Mouse (Mus musculus) layer of hippocampus, adult 18-20 months (tissue): ENCODE data around the gene Hoxb8. TPM values are rescaled to one million over a fixed set of nuclear protein-coding genes. Genes with fewer than 3 reads are reported as not detected.

Experiments
- DNase-seq, 2 experiments: peaks; one replicate each; pipeline ENCODE4 v3.0.0; 2022; ENCODE audit warnings: low spot score in 2 of 2
- total RNA-seq, 2 experiments: library from RNA; stranded (reverse); gene quantifications; 2 replicates each; pipeline ENCODE4 v1.2.3; 2021

Hoxb8 gene
- total RNA-seq, 2 experiments from 2014 or later: not detected

DNA sequence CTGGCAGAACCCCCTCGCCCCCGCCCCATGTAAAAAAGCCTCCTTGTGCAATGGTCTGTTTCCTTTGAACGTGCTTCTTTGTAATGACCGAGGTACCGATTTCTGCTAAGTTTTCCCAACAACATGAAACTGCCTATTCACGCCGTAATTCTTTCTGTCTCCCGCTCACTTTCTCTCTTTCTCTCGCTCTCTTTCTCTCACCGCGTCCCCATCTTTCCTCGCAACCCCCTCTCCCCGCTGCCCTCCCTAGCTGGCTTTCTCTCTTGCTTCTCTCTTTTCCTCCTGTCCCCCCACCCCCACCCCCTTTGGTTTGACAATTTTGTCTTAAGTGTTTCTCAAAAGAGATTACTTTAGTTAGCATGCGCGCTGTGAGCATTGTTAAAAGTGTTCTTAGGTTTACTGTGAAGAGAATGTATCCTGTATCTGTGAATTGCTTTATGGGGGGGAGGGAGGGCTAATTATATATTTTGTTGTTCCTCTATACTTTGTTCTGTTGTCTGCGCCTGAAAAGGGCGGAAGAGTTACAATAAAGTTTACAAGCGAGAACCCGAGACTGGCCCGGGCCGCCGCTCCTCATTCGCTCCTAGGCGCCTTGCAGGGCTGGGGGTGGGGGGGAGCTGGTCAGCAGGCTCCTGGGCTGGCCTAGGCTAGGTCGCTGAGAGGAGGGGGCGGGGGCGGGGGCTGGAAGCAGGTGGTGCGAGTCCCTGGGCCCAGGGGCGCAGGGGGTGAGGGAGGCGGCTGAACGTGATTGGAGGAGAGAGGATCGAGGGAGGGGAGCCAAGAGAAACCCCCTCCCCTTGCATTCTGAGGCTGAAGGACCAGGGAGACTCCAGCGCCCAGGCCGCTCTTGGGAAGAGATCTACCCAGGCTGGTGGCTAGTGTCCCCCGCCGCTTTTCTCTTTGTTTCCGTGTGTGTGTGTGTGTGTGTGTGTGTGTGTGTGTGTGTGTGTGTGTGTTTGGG, 3.3 kb downstream of the Hoxb8 start:
- no peak for DNase-seq

DNA sequence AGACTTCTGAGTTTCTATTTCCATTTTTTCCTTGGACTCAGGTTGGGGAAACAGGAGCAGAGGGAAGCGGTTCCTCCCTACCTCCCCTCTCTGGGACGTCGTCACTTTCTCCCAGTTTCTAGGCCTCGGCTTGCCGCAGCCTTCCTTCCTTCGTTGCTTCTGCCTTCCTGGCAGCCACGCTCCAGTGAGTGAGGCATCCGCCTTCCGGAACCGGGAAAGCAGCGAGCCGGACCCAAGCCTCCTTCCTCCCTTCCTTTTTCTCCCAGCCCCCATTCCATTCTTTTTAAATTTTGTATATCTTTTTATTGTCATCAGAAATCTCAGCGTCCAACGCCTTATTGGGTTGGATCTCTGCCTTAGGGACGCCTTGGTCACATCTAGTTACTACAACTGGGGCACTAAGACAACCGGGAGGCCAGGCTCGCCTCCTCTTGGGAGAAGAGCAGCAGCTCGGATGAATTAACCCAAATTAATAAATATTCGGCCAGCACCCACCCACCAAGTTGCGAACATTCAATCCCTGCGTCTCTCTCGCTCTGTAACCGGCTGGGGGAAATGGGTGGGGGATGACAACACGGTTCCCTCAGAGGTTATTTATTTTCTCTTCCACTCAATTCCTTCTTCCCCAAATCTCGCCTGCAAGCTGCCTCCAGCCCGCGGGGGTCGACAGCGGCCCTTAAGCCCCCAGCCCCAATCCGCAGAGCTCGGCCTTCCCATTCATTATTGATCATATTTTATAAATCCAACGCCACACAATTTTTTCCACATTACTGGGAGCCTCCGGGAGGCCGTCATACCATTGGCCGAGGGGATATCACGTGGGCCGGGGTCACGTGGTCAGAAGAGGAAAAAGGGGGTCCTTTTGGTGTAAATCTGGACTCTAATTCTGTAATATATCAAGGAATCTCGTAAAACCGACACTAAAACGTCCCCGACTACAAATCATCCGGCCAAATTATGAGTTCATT, 4.3 kb downstream of the Hoxb8 start, which contains the start of gene Hoxb7:
TSS of gene Hoxb7 (plus strand) at position 853 of the 968 bp plus-strand sequence.
- no peak for DNase-seq

DNA sequence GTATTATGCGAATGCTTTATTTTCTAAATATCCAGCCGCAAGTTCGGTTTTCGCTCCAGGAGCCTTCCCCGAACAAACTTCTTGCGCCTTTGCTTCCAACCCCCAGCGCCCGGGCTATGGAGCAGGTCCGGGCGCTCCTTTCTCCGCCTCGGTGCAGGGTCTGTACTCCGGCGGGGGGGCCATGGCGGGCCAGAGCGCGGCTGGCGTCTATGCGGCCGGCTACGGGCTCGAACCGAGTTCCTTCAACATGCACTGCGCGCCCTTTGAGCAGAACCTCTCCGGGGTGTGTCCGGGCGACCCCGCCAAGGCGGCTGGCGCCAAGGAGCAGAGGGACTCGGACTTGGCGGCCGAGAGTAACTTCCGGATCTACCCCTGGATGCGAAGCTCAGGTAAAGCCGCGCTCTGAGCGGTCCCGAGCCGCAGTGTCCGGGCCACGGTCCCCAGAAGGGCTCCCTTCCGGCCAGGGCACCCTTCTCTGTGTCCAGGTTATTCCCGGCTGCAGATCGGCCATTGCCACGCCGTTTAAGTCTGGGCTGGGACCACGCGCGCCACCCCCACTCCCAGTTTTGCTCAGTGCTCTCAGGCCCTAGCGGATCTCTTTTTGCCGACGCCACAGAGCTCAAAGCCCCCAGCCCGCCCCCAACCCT, 5.2 kb downstream of the Hoxb8 start:
- DNase-seq: no peak

DNA sequence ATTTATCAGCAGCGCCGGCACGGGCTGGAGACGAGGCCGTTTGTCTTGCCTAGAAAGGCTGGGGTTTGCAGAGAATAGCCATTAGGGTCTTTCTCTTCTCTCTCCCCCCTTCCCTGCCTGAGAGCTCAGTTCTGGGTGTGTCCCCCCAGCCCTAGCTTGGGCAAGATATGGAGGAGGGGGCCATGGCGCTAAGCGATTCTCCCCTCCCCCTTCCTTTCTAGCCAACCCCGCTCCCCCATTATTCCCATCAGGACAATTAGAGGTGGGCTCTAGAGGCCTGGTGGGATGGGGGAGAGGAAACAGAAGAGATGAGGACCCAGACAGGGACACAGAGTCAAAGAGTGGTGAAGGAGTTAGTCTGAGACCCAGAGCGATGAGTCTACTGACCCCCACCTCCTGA, 5.7 kb downstream of the Hoxb8 start:
- no peak for DNase-seq

DNA sequence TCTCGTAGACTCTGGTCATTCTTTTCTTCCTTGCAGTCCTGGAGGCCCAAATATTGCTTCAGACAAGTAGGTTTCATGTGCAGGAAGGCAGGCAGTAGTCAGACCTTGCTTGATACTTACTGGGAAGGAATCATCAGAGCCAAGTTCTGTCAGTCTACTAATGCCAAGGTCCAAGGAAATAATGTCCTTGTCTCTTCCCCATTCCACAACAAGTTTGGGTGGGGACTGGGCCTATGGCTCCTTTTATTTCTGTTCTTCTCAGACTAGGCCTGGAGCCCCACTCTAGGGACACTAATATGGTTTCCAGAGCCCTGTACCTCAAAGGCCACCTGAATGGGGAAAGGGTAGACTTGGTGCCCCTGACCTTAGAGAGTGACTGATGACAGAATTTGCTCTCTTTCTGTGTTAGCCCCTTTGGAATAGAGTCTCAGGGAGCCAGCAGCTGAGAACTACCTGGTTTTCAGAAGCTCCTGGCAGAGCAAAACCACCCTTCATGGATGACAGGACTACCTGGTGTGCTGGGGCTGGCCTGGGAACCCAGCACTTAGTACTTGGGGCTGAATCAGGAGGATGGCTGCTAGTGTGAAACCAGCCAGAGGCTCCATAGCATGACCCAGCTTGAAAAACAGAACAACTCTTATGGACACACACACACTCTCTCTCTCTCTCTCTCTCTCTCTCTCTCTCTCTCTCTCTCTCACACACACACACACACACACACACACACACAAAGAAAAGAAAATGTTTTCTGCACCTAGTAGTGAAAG, 6.9 kb downstream of the Hoxb8 start:
- DNase-seq: no peak

DNA sequence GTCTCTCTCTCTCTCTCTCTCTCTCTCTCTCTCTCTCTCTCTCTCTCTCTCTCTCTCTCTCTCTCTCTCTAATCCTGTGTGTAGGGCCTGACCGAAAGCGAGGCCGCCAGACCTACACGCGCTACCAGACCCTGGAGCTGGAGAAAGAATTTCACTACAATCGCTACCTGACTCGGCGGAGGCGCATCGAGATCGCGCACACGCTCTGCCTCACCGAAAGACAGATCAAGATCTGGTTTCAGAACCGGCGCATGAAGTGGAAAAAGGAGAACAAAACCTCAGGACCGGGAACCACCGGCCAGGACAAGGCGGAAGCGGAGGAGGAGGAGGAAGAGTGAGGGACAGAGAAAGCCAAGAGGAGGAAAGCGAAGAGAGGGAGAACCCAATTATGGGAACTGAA, 7.6 kb downstream of the Hoxb8 start:
- DNase-seq: no peak

DNA sequence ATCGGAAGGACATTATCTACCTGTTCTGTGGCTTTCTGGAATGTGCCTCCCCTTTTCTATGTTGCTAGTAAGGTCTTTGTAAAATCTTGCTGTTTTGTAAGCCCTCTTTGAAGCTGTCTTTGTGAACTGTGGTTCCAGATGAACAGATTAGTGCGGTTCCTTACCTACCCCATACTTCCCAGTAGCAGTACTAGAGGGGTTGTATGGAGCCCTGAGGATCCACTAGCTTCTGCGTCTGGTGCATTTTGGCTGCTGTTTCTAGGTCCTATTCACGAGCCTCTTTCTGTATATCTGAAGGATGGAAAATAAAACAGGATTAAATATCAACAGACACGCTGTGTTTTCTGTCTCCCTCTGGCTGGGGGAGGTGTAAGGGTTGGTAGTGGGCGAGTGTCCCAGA, 8.1 kb downstream of the Hoxb8 start:
- DNase-seq: no peak

DNA sequence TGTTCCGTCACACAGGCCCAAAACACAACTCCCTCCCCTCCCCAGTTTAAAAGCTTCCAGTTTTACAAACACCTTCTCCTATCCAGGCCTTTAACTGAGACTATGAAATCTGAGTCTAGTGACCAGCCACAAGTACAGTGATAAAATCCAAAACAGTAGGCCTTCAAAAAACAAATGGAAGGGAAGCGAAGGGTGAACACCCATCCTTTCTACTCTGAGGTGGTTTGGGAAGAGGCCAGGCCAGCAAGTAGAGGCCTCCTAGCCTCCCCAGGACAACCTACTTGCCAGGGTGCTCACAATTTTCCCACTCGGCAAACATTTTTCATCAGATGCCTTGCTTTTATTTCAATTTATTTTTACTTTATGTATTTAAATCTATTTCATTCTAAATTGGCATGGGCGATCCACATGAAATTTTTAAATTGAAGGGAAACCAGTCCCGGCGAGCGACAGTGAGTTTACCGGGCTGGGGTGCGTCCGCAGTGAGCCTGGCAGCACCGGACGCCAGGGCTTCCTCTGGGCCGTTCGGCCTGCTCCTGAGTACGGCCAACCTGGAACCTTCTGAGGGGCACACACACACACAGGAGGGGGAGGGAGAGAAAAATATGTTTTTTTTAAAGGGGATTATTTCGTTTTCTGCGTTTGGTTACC, 9.1 kb downstream of the Hoxb8 start:
- DNase-seq: no peak

DNA sequence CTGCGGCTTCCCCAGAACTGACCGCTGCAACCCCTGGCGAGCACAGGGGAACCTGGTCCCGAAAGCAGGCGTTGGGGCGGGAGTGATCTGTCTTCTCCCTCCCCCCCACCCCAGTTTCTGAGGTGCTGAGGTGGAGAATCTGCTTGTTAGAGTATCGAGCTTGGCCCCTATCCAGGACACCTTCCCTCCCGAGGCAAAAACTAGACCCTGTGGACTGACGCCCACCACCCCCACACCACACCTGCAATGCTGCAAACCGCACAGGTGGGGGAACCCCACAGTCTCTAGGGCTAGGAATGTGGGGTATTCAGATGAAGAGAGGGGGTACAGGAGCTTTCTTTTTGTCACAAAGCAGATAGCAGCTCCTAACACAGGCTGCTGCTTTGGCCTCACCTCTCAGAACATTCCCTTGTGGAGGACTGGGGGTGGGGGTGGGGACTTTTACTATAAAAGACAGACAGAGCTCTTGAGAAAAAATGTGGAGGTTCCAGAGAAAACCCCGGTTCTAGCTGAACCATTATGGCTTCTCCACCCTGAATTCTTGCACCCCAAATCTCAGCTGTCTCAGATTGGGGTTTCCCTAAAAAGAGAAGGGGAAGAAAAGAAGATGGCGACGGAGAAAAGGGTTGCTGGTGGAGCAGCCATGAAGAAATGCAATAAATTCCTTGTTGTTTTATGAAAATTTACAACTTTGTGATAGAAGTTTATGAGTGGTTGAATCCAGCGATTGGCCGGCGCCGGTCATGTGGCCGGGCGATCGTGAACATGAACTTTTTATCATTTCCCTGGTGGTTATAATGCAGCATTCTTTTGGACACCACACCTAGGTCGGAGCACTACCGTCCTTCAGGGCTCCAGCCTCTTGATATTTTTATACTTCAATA, 10.2 kb downstream of the Hoxb8 start, which contains the start of gene Hoxb6:
TSS of gene Hoxb6 (plus strand) at position 796 of the 884 bp plus-strand sequence.
- no peak for DNase-seq

DNA sequence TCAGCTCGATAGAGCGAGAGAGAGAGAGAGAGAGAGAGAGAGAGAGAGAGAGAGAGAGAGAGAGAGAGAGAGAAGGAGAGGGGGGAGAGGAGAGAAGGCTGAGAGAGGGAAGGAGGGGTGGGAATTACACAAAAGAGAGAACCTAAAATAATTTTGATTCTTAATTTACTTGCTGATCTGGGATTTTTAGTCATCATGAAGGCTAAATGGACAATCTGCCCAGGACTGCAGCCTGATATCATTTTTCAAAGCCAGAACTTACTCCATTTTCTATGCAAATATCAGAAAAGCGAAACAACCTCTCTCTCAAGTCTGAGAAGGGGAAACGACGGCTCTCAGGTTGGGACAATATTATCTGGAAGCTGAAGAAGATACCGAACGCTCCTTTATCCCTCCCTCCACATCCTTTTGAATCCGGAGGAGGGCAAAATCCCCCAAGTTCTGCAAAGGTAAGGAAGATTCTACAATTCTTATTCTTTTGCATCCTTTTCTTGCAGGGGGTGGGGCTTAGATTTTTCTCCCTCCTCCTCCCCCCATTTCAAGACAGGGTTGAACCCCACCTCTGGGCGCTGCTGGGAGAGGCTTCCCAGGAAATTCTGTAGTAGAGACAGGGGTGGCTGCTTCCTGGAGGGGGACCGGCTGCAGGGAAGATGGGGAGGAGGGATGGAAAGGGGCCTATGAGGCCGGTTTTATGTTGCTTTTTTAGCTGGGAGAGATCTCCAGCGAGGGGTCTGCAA, 11.0 kb downstream of the Hoxb8 start:
- DNase-seq: no peak

DNA sequence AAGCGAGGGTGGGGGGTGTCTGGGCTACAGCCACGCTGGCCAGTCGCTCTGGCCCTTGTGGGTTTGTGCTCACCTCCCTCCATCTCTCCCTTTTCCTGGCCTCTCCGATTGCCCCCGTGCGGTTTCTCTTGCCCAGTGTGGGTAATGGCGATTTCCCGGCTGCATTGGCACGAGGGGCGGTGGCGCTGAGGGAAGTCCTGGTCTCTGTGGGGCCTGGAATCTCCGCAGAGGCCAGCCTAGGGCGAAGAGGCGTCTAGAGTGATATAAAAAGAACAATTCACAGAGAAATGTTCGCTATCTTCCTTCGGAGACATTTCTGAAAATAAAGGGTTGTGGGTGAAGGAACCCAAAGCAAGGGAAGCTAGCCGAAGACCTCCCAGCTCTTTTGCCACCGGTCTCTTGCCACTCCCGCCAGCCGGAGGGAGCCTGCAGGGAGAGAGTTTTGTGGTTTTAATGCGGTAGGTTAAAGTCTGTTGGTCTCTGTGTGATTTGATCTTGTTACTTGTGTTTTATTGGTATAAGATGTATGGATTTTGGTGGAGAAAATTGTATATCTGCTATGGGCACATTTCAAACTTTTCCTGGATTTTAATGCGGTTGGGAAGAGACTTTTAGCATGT, 11.7 kb downstream of the Hoxb8 start:
- no peak for DNase-seq

DNA sequence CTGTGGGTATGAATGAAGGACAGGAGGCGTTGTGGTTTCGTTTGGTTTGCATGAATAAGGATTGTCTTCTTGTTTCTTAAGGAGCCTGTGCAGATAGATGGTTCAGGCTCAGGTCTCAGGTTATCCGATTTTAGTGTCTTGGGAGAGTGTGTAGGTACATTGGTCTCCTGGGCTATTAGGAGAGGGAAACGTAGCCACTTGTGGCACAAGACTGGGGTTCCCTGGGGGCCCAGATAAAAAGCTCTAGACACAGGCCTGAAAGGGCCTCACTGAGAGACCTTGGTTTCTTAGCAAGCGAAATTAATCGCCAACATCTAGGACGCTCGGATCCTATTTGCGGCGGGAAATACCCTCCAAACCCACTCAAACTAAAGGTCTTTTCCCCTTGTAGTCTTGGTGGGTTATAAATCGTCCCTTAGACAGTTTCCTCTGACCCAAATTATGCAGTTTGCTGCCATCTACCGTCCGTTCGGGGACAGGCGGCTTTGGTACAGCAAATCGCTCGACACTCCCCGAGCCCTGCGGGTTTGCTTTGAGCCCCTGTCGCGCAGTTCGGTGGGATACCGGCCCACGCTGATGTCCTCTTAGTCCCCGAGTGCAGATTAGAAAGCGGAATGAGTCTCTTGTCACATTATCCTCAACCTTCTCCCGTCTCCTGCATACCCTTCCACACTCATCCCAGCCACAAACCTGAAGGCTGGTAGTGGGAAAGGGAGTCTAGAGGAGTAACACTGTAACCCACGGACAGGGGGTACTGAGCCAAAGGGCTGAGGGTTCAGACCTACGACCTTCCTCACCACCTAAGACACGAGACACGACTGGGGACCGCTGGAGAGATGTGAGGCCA, 12.8 kb downstream of the Hoxb8 start:
- peak; percentile 13 to 60 for DNase-seq

DNA sequence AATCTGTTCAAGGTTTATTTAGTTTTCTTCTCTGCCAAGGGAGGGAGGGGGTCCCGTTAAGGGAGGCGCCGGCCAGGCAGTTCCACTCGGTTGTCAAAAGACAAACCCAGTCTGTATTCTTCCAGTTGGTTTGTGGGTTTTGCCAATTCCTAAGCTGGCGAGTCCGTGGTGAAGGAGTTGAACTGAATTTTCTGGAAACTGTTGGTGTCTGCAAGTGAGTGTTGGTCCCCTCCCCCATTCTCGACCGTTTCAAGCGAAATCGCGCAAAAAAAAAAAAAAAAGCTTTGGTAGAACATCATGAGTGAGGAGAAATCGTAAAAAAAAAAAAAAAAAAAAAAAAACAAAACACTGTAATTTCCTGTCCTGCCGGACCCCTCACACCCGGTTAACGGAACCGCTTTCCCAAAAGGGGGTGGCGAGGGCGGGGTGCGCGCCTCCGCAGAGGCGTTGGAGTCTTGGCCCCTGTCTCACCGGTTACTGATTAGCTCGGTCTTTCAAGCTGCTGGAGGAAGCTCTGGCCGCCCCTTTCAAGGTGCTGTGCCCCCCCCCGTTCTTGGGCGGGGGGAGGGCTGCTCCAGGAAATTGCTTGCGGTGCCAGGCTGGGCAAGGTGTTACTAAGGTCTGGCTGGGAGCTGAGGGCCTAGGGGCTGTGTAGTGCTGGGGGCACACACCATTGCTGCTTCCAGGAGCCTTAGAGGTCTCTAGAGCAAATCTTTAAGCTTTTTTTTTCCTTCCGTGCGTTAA, 13.6 kb downstream of the Hoxb8 start:
- DNase-seq: no peak

DNA sequence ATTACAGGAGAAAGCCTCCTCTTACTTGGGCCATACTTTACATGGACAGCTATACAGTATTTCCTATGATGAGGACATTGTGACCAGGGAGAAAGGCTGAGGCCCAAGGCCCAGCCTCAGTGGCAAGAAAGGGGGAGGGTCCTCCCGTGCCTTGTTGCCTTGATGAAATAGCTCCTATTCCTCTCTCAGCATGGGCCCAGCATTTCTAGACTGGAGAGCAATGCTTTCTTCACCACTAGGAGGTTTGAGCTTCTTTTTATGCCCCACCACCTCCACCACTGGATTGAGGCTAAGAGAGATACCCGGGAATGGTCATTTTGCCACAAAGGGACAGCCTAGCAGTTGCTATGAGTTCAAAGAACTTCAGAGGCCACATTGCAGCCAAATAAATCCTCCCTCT, 15.3 kb downstream of the Hoxb8 start:
- DNase-seq: no peak

DNA sequence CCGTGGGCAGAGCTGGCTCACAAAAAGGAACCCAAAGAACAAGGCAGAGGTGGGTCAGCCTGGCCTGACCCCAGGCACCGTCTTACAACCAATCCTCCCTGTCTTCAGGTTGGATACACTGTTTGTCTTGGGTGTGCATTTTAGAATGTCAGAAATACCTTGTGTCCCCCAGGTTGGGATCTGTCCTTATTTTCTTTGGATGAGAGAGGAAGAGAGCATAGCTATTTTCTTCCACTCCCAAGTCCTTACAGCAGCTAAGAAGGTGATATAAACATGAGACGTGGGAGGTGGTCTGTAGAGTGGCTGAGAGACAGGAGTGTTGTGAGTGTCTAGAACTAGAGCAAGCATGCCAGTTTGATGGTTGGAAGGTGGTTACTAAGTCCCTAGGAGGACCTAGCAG, 15.7 kb downstream of the Hoxb8 start:
- no peak for DNase-seq

DNA sequence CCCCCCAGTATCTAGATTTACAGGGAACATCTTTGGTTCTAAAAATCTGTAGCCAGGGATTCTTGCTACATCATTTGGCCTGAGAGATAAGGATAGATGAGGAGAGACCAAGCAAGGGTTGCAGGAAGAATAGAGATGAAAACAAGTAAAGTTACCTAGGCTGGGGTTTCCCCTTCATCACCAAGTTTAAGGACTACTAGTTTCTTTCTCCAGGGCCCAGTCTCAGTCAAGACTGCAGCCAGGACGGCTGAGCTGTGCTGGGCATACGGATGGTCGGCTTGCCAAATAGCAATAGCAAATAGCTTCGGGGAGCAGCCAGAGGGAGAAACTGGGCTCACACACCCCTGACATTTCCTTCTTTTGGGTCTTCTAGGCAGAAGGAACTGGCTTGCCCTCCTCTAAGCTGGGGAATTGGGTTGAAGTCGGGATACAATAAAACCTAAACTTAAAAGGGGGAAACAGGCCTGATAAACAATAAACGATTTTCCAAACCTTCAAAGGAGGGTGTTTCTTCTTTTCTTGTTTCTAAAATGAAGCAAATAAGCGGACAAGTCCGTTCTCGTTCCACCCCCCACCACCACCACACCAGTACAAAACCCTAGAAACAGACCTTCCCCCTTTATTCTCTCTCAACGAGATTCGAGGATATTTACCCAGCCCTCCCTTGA, 16.4 kb downstream of the Hoxb8 start:
- DNase-seq: no peak
